Mouse (Mus musculus) kidney, postnatal 10 days (tissue): ENCODE measurements around the gene Lamb3.

ENCODE experiments used
- DNase-seq: peaks from one replicate; pipeline ENCODE4 v3.0.0; 2021; ENCODE audit warnings: mixed read lengths

Gene Lamb3

GRCm38 (mm10) chr1:193207503-193207902 lies at the start of gene Lamb3:
Gene Lamb3, plus strand, starts transcription at chr1:193207699.
- no peak for DNase-seq

GRCm38 (mm10) chr1:193159163-193159562 lies 48.3 kb upstream of the Lamb3 start:
- no peak for DNase-seq

DNA sequence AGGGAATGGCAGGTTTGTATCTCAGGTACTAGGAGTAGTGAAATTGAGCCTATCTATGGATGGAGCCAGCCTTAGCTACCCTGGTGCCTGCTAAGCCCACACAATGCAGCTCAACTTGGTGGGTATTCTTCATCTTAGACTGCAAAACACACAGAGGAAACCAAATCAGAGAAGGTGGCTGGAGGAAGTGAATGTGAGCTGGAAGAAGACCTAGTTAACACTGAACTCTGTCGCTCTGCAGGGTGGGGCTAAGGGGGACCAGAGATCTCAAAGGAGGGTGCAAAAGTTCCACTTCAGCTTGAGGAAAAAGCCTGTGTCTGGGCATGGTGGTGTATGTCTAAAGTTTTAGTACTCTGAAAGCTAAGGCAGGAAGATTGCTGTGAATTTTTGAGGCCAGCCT lies 47.9 kb upstream of the Lamb3 start:
- no peak for DNase-seq

- peak; percentile 76 for DNase-seq
Measured at GRCm38 (mm10) chr1:193160317-193161032, 47.0 kb upstream of the Lamb3 start.

DNA sequence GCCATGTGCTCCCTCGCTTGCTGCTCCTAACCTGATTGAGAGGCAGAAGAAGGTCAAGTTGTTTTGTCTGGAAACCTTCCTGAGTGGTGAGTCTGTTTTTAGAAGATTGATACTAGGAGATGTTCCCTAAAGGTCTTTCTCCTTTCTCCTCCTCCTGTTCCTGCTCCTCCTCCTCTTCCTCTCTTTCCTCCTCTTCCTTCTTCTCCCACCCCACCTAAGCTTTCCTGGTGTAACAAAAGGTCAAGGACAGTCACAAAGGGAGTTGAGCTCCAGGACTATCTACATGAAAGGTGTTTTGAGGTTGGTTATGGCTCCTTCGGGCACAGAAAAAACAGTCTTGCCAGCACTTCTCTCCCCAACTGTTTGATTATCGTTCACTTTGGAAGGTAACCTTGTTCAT lies 39.8 kb upstream of the Lamb3 start, which contains the start of gene A130010J15Rik:
Gene A130010J15Rik, plus strand, starts transcription at position 301 of the 400 bp plus-strand sequence.
- DNase-seq, result no peak

- no peak for DNase-seq
Measured at GRCm38 (mm10) chr1:193169228-193169627, 38.3 kb upstream of the Lamb3 start.

GRCm38 (mm10) chr1:193169856-193170255 lies 37.6 kb upstream of the Lamb3 start:
- DNase-seq, result no peak

- DNase-seq, result peak; percentile 97
Measured at GRCm38 (mm10) chr1:193172991-193173809, 34.3 kb upstream of the Lamb3 start.

- DNase-seq, result no peak
Measured at GRCm38 (mm10) chr1:193173810-193174129, 33.7 kb upstream of the Lamb3 start.

GRCm38 (mm10) chr1:193174143-193174733 lies 33.3 kb upstream of the Lamb3 start:
- DNase-seq, result no peak

DNA sequence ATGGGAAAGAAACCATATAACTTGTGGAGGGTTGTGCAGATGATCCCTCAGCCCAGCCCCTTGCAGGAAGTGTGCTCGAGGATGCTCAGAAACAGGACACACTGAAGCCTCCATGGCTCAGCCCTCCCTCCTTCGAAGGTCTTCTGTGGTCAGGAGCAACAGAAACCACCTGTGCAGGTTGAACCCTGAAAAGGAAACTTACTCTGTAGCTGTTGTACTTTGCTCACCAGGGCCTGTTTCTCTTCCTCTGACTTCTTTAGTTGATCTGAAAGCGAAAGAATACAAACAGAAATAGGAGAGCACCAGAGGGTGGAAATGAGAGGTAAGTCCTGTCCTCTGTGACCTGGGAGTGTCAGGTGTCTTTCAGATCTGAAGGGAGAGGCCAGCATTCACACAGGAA lies 26.4 kb upstream of the Lamb3 start:
- DNase-seq, result no peak

DNA sequence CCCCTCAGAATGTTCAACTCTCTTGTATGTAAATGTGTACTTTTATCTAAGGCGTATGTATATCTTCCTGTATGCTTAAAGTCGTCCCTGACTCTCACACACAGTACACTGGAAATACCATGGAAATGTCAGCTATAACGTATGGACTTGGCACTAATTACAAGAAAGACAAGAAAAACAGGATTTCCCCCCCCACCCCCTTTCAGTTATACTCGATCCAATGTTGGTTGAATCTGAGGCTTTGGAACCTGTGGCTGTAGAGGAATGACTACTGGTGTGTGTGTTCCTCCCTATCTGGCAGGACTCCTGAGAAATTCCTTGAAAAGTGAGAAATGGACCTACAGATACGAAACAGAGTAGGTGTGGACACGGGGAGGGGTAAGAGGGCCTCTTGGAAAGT lies 19.2 kb upstream of the Lamb3 start:
- no peak for DNase-seq

DNA sequence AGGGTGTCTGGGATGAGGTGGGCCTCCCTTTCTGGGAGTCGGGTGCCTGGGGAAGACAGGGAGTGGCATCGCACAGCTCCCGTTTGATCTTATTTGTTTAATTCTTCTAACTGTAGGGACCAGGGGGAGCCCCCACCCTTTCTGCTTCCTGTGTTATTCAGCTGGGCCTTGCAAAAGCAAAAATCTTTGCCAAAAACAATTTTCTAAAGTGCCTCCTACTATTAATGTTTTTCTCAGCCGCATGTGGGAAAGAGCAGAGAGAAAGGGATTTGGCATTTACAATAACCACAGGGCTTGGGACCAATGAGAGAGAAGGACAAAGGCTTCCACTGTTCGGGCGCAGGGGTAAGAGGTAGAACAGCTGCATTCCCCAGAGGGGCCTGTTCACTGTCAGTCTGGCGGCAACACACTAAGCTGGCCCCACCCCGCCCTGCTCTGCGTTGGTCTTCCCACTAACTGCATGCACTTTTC lies 18.3 kb upstream of the Lamb3 start:
- peak; percentile 65 for DNase-seq

GRCm38 (mm10) chr1:193189771-193190170 lies 17.7 kb upstream of the Lamb3 start:
- DNase-seq, result no peak

DNA sequence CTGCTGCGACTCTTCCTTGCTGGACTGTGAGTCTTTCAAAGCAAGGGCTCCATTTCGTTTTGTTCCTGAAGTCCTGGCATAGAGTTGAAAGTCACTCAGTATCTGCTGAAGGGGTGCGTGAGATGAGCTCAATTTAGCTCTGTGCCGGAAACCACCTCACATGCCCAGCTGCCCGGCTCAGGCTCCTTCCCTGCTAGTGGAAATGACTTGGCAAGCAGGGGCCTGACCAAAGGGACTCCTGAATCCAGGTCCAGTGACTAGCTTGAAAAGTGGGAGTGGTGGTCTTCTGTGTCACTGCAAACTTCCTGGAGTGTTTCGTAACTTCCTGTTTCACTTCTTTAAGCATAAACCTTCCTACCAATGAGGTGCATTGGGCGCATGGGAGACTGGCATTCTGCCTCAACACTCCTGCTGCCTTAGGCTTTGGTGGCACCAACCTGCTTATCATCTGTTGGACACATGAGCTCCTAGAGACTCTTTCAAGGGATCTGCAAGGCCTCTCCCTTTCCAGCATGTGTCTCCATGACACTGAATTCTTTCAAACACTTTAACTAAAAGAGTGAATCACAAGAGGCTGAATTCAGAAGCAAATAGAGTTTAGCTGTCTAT lies 15.7 kb upstream of the Lamb3 start:
- no peak for DNase-seq

- DNase-seq, result no peak
Measured at GRCm38 (mm10) chr1:193194416-193195140, 12.9 kb upstream of the Lamb3 start.

DNA sequence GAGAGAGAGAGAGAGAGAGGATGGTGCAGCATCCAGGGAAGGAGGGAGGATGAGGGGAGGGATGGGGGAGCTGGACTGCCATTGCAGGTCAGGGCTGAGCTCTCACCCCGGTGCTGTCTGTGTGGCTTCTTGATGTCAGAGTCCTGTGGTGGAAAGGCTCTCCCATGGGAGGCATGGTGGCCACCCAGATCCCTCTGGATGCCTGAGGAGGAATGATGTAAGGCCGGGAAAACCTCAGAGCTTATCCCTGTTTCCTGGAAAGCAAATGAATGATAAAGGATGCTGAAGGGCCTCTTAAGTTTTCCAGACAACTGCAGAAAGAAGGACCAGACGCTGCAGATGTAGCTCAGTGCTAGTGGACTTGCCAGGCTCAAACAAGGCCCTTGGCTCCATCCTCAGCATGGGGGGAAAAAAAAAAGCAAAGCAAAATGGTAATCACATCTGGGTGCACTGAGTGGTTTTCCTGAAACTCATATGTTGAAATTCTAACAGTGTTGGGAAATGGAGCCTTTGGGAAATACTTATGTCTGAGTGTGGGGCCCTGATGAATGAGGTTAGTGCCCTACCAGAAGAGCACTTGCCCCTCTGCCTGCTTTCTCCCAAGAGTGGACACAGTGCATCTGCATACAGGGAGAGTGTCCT lies 12.2 kb upstream of the Lamb3 start:
- no peak for DNase-seq

- no peak for DNase-seq
Measured at GRCm38 (mm10) chr1:193197494-193198205, 9.8 kb upstream of the Lamb3 start.

DNA sequence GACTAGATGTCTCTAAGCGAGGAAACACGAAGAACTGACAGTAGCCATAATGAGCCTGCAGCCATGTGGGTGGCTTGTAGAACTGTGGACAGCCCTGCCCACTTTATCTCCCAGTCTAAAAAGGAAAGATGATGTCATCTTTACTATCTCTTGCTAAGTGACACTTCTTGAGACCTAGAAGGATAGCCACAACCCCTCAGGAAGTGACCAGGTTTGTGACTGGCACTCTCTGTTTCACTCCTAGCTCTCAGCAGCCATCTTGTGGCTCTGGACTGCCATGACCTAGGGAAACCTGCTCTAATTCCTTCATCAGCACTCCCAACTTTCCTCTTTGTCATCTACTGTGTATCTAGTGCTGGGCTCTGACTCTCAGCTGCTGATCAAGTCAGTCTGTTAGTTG lies 9.2 kb upstream of the Lamb3 start:
- DNase-seq, result no peak

DNA sequence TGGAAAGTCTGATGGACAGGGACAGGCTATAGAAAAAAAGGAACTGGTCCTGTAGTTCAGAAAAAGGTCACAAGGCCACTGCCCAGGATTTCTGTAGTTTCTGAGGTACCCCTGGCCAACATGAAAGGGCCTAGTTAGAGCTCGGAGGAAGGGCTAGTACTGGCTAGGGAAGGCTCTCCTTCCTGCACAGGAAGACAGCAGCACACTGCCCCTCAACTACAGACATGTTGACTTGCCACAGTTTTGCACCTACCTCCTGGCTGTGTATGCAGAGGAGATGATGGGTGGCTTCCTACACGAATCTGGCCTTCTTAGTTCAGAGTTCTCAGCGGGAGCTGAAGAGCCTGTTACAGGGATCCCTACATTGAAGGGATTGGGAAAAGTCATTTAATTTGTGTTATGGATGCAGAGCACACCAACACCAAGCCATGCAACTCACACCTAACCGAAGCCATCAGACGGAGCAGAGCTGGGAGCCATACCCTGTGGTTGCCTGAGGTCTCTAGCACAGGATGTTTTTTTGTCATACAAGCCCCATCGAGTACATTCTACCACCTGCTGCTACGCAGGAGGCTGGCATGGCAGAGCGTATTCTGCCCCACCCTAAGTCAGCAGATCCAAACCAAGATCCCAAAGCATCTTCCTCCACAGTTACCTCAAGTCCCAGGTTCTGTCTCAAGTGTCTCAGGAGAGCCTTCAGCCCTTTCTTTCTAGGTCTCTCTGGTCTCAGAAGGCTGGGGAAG lies 6.7 kb upstream of the Lamb3 start:
- DNase-seq, result no peak

GRCm38 (mm10) chr1:193201383-193201778 lies 6.1 kb upstream of the Lamb3 start, which contains the start of gene Traf3ip3:
Gene Traf3ip3, minus strand, starts transcription at chr1:193201703.
- no peak for DNase-seq
